Mouse (Mus musculus) neural tube, embryonic 15.5 days (tissue): ENCODE measurements around the gene Hgd. TPM values are rescaled to one million over a fixed set of nuclear protein-coding genes. Genes with fewer than 3 reads are reported as not detected.

ENCODE experiments used
- ATAC-seq: fragments of 200-750 bp; cut with Nextera tagmentation; 2 replicates; pipeline ENCODE4 v1.8.0; 2017; ENCODE audit warnings: mild to moderate bottlenecking, moderate TSS enrichment, moderate library complexity; ENCODE audit not compliant: low FRiP score
- H3K27ac ChIP-seq: fragments of 300-500 bp; sonication (generic); replicated peaks from 2 replicates; pipeline ENCODE4 v1.5.1; 2015; ENCODE audit warnings: mild to moderate bottlenecking, inconsistent platforms
- H3K27me3 ChIP-seq: fragments of 300-500 bp; sonication (generic); replicated peaks from 2 replicates; pipeline ENCODE4 v1.6.1; 2015; ENCODE audit warnings: inconsistent platforms
- H3K36me3 ChIP-seq: fragments of 300-500 bp; sonication (generic); 2 replicates; pipeline ENCODE4 v1.6.1; 2015; ENCODE audit warnings: inconsistent platforms
- H3K4me1 ChIP-seq: fragments of 300-500 bp; sonication (generic); 2 replicates; pipeline ENCODE4 v1.6.1; 2015; ENCODE audit warnings: inconsistent platforms
- H3K4me2 ChIP-seq: fragments of 300-500 bp; sonication (generic); 2 replicates; pipeline ENCODE4 v1.6.1; 2015; ENCODE audit warnings: inconsistent platforms, mild to moderate bottlenecking, moderate library complexity
- H3K4me3 ChIP-seq: fragments of 300-500 bp; sonication (generic); replicated peaks from 2 replicates; pipeline ENCODE4 v1.5.1; 2015; ENCODE audit warnings: mild to moderate bottlenecking, inconsistent platforms
- H3K9ac ChIP-seq: fragments of 300-500 bp; sonication (generic); replicated peaks from 2 replicates; pipeline ENCODE4 v1.6.1; 2015; ENCODE audit warnings: mild to moderate bottlenecking, inconsistent platforms
- H3K9me3 ChIP-seq: fragments of 300-500 bp; sonication (generic); replicated peaks from 2 replicates; pipeline ENCODE4 v1.6.1; 2016; ENCODE audit warnings: inconsistent platforms
- WGBS: fragments of 180-500 bp; shearing (Covaris S2); methylation state at CpG from one replicate; pipeline ENCODE4 v1.1.7; 2015; ENCODE audit warnings: mixed read lengths; 5-methylcytosine and 5-hydroxymethylcytosine counted together
- polyA plus RNA-seq: library from polyadenylated mRNA; unstranded; fragments of >200 nt; fragmentation: Nextera tagmentation; extraction: Ambion mirVana; gene quantifications from 2 replicates; pipeline ENCODE4 v1.2.1, GENCODE M21; 2015

Gene Hgd
- 0.23 TPM in 2 replicates for polyA plus RNA-seq

DNA sequence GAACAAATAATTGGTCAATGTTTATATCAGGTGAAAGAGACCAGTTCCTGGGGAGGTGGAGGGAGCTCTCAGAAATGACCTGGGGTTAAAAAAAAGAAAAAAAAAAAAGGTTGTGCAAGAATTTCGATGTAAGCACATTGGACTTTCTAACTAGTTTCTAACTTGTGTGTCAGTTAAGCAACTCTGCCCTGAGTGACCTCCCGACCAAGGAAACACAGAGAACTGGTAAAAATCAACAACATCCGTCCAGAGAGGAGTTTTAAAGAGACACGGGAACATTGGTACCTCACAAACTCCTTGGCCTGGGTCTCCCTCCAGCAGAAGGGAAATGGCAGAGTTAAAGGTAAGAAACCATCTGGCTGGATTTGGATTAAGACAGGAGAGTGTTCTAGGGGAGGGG lies at the start of gene Hgd:
Hgd (plus strand) TSS at position 160 of the 400 bp plus-strand sequence.
- Histone ChIP-seq H3K9ac (no peak within 1 kb of the TSS), H3K36me3 (no peaks in the 10 kb centered on the region), H3K4me2 (no peak within 1 kb of the TSS), H3K4me1 (peaks cover 15% of the 10 kb centered on the region), H3K4me3 (no peak within 1 kb of the TSS), H3K27me3 (no peaks in the 10 kb centered on the region), H3K9me3 (no peaks in the 10 kb centered on the region), H3K27ac (no peak within 1 kb of the TSS)
- no peak for ATAC-seq
- WGBS: 80% methylated on average over 4 of the region's 4 CpGs

DNA sequence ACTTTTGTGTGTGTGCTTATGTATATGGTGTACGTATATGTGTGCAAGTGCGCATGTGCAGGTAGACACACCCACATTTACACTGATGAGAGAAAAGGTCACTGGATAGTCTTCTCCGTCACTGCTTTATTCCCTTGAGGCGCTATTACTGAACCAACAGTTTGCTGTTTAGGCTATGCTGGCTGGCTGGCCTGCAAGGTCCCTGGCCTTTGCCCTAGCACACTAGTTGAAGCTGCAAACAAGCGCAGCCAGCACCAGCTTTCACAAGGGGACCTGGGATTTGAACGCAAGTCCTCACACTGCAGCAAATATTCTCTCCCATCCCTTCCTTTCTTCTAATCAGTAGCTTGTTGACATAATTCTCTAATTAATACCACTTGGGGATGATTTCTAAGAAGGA lies 49.8 kb upstream of the Hgd start:
- H3K4me3 ChIP-seq: no peak overlapping the region
- peaks cover 13% of the 10 kb centered on the region; the same call in 1 of the 2 replicates for H3K4me1 ChIP-seq
- no peak overlapping the region for H3K27ac ChIP-seq
- H3K27me3 ChIP-seq: no peaks in the 10 kb centered on the region
- H3K4me2 ChIP-seq: no peak overlapping the region
- WGBS: 92% methylated on average over 6 of the region's 6 CpGs
- H3K9ac ChIP-seq: no peak overlapping the region
- no peak for ATAC-seq
- H3K36me3 ChIP-seq: peaks cover 10% of the 10 kb centered on the region
- H3K9me3 ChIP-seq: no peaks in the 10 kb centered on the region

DNA sequence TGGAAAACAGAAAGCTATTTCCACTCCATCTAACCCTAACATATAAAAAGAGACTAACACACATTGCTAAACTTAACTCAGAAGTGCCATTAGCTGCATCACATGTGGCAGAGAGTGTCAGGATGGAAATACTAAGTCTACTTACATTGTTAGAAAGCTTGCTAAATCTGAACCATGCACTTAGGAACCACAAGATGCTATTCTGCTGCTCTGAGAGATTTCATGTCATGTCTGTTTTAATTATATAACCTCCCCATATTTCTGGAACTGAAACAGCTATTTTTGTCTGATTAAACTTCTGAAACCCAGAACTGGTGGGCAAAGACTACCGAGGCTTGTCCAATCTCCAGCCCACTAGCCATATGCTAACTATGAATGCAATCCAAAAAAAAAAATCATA lies 47.9 kb upstream of the Hgd start:
- Histone ChIP-seq H3K4me1 (peaks cover 11% of the 10 kb centered on the region), H3K9me3 (no peaks in the 10 kb centered on the region), H3K4me3 (no peak overlapping the region), H3K27me3 (no peaks in the 10 kb centered on the region), H3K36me3 (peaks cover 14% of the 10 kb centered on the region; the same call in 1 of the 2 replicates), H3K27ac (no peak overlapping the region), H3K4me2 (no peak overlapping the region), H3K9ac (no peak overlapping the region)
- 88% methylated on average over 1 of the region's 1 CpGs for WGBS
- no peak for ATAC-seq

DNA sequence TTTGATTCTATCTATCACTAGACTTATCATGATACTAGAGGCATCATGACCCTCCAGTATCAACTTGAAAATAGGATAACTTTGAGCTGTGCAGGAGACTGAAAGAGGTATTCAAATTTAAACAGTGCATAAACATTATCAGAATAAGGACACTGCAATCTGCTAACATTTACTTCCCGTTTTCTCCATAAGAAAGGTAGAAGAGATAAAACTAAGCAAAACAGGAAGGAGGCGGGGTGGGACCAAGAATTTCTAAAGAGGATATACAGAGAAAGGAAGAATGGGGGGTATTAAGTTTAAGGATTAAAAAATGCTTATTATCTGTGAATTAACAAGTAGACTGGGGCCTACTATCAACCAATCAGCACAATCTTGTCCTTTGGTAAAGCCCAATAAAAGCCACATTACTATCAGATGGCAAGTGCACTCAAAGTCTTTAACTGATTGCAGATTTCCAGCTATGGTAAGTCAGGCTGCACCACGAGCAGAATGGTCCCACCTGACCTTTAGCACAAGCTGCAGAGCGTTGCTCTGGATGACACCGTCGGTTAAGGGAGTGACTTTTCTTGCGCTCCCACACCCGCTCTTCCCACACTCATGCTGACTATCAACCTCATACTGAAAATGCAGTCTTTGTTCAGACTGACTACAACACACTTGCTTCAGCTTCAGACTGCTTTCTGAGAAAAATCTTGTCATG lies 46.4 kb upstream of the Hgd start:
- Histone ChIP-seq H3K4me2 (no peak overlapping the region), H3K9ac (no peak overlapping the region), H3K4me1 (peaks cover 23% of the 10 kb centered on the region), H3K36me3 (peaks cover 14% of the 10 kb centered on the region; the same call in 1 of the 2 replicates), H3K9me3 (no peaks in the 10 kb centered on the region), H3K4me3 (no peak overlapping the region), H3K27me3 (no peaks in the 10 kb centered on the region), H3K27ac (no peak overlapping the region)
- WGBS: 91% methylated on average over 8 of the region's 8 CpGs
- no peak for ATAC-seq

DNA sequence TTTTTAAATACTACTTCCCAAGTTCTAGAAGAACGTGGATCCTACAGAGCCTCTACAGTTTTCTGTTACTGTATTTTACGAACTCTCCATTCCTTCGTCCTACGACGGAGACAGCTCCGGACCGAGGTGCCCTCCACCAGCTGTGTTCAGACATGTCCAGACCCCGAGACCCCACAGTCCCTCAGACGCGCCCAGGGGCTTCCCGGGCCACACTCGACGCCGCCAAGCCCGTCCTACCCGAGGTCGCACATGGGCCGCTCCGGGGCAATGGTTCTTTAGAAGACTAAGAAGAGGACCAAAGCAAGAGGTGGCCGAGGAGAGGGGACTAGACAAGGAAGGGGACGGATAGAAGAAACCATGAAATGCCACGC lies 40.7 kb upstream of the Hgd start:
- H3K4me2 ChIP-seq: peak overlapping the region; percentile 73
- H3K27me3 ChIP-seq: no peaks in the 10 kb centered on the region
- peak overlapping the region; percentile 91 for H3K9ac ChIP-seq
- peak; percentile 66 for ATAC-seq
- WGBS: under 1% methylated on average over 22 of the region's 22 CpGs
- H3K9me3 ChIP-seq: no peaks in the 10 kb centered on the region
- peaks cover 32% of the 10 kb centered on the region for H3K4me1 ChIP-seq
- H3K4me3 ChIP-seq: peak overlapping the region; percentile 73
- peaks cover 9% of the 10 kb centered on the region; the same call in 1 of the 2 replicates for H3K36me3 ChIP-seq
- peak overlapping the region; percentile 97 for H3K27ac ChIP-seq

DNA sequence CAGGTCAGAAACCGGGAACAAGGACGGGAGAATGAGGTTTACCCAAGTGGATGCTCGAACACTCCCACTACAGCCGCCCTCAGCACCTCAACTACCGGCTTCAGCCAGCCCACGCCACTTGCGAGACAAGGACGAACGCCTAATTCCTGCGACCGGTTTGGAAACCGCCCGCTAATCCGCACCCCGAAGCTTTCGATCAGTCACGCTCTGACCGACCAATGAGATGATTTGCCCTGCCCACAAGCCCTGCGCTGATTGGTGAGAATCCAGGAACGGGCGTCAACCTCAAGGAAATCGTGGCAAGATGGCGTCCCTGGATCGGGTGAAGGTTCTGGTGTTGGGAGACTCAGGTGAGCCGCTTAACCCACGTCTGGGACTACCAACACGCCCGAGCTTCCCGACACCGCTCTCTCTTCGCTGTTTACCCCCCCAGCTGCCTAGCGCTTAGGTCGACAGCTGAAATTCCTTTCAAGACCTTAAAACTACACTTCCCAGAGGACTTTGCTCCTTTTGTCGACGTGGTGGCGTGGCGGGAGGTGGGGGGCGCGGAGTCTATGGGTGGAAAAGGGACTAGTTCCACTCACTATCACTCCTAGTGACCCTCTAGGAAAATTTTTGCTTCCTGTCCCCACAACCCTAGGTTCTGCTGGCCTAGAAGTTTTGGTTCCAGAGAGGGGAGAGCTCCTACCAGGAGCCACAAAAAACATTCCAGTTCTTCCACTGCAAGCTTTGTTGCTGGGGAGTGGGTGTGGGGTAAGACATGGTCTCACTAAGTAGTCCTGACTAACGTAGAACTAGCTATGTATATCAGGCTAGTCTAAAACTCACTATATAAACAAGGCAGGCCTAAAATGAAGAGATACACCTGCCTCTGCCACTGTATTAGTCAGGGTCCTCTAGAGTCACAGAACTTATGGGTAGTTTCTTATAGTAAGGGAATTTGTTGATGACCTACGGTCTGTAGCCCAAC lies 40.1 kb upstream of the Hgd start, which contains the start of the genes Gtf2e1 and Rabl3:
Gtf2e1 (minus strand) TSS at position 179 of the 970 bp plus-strand sequence.
Rabl3 (plus strand) TSS at position 275 of the 970 bp plus-strand sequence.
- Histone ChIP-seq H3K4me2 (peak within 1 kb of the TSS; percentile 77), H3K4me3 (peak within 1 kb of the TSS; percentile 73), H3K9me3 (no peaks in the 10 kb centered on the region), H3K36me3 (peaks cover 5% of the 10 kb centered on the region; the same call in 1 of the 2 replicates), H3K27ac (peak within 1 kb of the TSS; percentile 97), H3K4me1 (peaks cover 27% of the 10 kb centered on the region), H3K9ac (peak within 1 kb of the TSS; percentile 91), H3K27me3 (no peaks in the 10 kb centered on the region)
- WGBS: 2% methylated on average over 41 of the region's 41 CpGs
- ATAC-seq: peak; percentile 99

DNA sequence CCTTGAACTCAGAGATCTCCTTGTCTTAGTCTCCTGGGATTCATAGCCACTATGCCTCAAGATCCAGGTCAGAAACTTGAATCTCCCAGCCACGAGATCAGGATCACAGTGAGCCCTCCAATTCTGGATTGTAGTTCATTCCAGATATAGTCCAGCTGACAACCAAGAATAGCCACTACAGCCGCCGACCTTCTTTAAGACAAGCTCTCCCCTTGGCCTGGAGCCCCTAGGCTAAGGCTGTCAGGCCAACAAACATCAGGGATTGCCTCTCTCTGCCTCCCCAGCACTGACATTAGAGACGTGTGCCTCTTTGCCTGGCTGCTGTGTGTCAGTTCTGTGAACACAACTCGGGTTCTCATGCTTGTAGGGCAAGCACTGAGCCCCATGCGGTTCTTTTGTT lies 39.2 kb upstream of the Hgd start:
- no peak for ATAC-seq
- Histone ChIP-seq H3K9me3 (no peaks in the 10 kb centered on the region), H3K9ac (no peak overlapping the region), H3K27ac (no peak overlapping the region), H3K27me3 (no peaks in the 10 kb centered on the region), H3K36me3 (no peaks in the 10 kb centered on the region), H3K4me3 (peak overlapping the region; percentile 73), H3K4me1 (peaks cover 27% of the 10 kb centered on the region), H3K4me2 (peak overlapping the region; percentile 77)
- WGBS: 87% methylated on average over 6 of the region's 6 CpGs

DNA sequence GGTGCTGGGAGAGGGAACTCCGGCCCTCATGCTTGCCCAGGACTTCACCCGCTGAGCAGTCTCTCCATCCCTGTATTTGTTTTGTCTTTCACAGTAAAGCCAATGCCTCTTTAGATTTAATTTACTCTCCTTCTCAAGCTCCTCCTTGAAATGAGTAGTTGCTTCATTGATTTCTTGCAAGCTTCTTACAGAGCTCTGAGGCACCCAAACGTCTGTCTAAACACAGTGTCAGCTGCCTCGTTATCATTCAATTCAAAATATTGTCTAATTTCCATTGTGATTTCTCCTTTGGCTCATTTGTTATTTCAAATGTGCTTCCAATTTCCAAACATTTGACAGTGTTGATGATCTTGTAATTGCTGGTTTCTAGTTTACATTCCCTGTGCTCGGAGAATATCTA lies 33.6 kb upstream of the Hgd start:
- H3K9ac ChIP-seq: no peak overlapping the region
- no peak overlapping the region for H3K4me2 ChIP-seq
- no peaks in the 10 kb centered on the region for H3K9me3 ChIP-seq
- ATAC-seq: no peak
- H3K4me3 ChIP-seq: no peak overlapping the region
- no peaks in the 10 kb centered on the region for H3K36me3 ChIP-seq
- WGBS: 65% methylated on average over 5 of the region's 5 CpGs
- H3K27me3 ChIP-seq: no peaks in the 10 kb centered on the region
- H3K4me1 ChIP-seq: peaks cover 17% of the 10 kb centered on the region
- peak overlapping the region; percentile 51; the same call in 1 of the 2 replicates for H3K27ac ChIP-seq

DNA sequence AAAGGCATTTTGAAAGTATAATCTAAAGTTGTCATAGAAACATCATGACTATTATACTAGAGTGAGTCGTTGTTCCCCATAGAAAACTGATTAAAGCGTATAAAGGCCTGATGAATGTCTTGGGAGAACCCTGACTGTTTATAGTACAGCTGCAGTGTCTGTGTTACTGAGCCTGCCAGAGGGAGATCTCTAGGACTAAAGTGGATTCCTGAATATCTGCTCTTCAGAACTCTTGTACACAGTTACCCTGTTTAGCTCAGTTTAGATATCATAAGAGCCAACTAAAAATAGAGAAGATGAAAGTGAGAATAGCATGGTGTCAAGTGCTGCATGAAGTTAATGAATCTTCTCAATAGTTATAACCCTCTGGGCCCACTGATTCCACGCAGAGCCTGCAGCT lies 29.7 kb upstream of the Hgd start:
- WGBS: 25% methylated on average over 3 of the region's 3 CpGs
- Histone ChIP-seq H3K4me3 (no peak overlapping the region), H3K36me3 (no peaks in the 10 kb centered on the region), H3K4me1 (peaks cover 17% of the 10 kb centered on the region), H3K9ac (no peak overlapping the region), H3K27me3 (no peaks in the 10 kb centered on the region), H3K9me3 (no peaks in the 10 kb centered on the region), H3K4me2 (no peak overlapping the region), H3K27ac (peak overlapping the region; percentile 15; the same call in 1 of the 2 replicates)
- ATAC-seq: no peak

DNA sequence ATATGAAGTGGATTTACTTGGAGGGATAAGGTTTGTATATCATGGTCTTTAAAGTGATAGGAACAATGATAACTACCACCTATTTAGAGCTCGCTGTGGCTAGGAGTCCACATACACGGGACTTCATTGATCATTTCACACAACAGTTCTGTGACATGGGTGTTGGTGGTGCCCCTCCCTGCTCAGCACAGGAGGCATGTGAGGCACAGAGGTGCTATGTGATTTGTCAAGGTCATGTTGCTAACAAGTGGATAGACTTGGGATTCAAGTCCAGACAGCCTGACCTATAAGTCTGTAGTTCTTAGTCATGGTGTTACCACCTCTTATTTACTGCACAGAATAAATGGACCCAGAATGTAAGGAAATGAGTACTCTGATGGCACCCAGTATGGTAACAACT lies 29.0 kb upstream of the Hgd start:
- no peaks in the 10 kb centered on the region for H3K9me3 ChIP-seq
- no peak overlapping the region for H3K4me2 ChIP-seq
- no peaks in the 10 kb centered on the region for H3K27me3 ChIP-seq
- no peak for ATAC-seq
- no peaks in the 10 kb centered on the region for H3K36me3 ChIP-seq
- no peak overlapping the region for H3K4me3 ChIP-seq
- 73% methylated on average over 2 of the region's 2 CpGs for WGBS
- H3K4me1 ChIP-seq: peaks cover 17% of the 10 kb centered on the region
- H3K27ac ChIP-seq: no peak overlapping the region
- no peak overlapping the region for H3K9ac ChIP-seq

DNA sequence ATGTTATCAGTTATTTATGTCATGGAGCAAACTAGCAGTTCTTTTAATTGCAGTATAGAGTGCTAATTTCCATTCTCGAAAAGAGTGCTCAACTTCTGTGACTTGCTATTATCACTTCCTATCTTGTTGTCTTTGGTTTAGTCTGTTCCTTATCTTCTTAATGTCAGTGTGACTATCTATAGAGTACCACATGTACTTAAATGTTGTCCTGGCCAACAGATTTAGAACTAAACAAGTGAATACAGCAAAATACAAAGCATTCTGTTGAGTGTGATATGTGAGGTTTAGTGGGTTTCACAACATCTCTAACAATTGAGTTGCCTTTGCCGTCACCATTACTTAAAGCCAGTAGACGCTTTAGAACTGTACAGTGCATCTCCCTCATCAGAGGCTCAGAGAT lies 27.1 kb upstream of the Hgd start:
- Histone ChIP-seq H3K4me2 (no peak overlapping the region), H3K4me3 (no peak overlapping the region), H3K9ac (no peak overlapping the region), H3K9me3 (no peaks in the 10 kb centered on the region), H3K36me3 (peaks cover 5% of the 10 kb centered on the region; the same call in 1 of the 2 replicates), H3K27me3 (no peaks in the 10 kb centered on the region), H3K4me1 (peaks cover 13% of the 10 kb centered on the region), H3K27ac (no peak overlapping the region)
- ATAC-seq: no peak
- WGBS: 92% methylated on average over 3 of the region's 3 CpGs
